Mouse (Mus musculus): Measurements from ENCODE around the gene Heph.
A peak's percentile ranks its signal among the peaks of the same experiment; 100 is the strongest.
"Not testable (repeated sequence)": the region's sequence is repeated elsewhere in the genome, so short reads cannot be mapped to it uniquely, and the experiment has no call there.

Heph gene

GRCm38 (mm10) chrX:96455149-96455548, at the start of gene Heph:
Gene Heph (plus strand): TSS chrX:96455359.
- DNase-seq (ENCODE audit: low read depth, low spot score): peak; percentile 1

DNA sequence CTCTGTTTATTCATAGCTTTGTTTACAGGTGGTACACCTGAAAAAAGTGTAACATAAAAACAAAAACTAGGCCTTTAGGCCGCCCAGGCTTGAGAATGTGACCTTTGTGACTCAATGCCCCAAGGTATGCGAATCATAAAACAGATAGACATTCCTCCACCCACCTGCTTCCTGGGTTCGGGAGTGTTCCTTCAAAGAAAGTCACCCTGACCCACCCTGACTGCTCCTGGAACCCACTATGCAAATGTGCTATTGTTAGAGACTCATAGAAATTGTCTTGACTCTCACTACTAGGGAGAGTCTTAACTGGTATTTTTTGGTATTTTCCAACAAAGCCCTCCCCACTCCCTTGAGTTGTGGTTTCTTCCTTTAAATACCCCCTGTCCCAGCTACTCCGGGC, 39.8 kb upstream of the Heph start:
- DNase-seq (ENCODE audit: low read depth, low spot score): not testable (repeated sequence)

DNA sequence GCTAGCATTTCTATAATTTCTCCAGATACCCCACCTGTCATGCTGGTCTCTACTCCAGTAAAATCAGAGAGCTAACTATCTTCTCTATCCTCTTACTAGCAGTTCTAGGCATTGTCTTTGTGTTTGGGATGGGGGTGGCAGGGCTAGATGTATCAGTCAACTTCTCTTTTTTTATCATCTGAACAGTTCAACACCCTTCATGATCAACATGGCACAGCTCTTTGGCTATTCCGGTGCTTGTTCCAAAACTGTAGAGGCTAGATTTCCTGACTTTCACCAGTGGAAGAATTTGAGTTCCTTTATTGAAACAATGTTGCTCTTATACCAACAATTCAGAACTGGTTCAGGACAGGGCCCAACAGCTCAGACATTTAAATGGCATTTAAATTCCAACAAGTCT, 38.2 kb upstream of the Heph start:
- DNase-seq (ENCODE audit: low read depth, low spot score): no peak

- no peak for DNase-seq (ENCODE audit: low read depth, low spot score)
Measured at GRCm38 (mm10) chrX:96417733-96418132, 37.4 kb upstream of the Heph start.

DNA sequence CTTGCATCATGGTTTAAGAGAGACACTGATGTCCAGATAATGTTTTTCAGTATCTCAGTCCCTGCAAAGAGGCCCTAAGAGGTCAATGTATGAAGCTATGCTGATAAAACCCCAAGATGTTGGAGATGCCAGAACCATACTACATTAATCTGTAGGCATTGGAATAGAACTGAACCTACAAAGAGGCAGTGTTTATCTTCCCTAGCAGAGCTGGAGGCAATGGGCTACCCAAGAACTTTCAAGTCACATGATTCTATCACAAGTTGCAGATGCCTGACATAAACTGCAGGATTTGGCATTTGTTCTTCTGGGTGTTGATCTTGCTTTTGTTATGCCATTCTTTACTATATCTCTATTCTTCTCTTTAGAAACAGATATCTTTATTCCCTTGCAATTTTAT, 35.8 kb upstream of the Heph start:
- no peak for DNase-seq (ENCODE audit: low read depth, low spot score)

DNA sequence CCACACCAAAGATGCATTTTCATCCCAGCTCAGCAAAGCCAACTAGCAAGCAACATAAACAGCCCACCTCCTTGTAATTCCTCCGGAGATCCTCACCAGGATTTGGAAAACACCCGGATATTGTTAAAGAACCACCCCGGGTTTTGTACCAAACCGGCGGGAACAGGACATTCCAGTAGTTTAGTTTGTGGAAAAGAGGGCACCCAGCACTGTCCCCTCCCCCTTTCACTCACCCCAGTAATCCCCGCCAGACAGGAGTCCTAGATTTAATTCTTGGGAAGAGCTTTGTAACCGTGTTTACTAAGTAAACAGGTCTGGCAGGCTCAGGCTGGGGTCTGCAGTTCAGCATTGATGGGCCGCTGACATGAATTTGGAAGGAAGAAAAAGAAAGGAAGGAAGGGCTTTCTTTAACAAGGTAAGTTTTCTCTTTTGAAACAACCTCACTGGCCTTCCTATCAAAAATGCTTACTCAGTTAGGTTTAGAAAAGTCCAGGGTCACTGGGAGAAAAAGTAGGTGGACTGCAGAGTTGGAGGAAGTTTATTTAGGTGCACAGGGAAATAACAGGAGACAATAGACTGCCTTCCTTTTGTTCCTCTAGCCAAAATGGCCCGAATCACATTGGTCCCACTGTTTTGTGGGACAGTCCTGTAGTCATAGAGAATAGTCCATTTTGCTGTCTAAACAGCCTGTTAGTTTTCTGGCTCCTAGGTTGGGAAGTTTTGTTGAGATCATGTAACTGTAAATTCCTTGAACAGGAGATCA, 1.2 kb downstream of the Heph start, which contains the start of gene Hsf3:
Gene Hsf3 (minus strand): TSS at position 94 of the 763 bp plus-strand sequence.
- peak; percentile 62 for DNase-seq (ENCODE audit: low read depth, low spot score)

DNA sequence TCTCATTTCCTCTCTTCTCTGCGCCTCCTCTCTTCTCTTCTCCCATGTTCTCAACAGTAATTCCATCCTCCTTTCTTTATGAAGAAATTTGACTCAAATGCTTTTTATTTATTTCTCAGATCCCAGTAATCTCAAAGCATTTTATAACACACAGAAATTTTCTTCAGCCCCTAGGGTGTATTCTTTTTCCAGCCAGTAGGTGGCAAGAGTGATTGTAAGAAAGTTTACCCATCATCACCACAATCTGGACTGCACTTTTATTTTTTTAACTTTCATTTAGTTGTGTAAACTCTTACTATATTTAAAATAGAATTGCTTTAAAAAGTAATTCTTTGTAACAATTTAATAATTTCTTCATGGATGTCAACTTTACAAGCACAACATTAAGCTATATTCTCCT, 46.4 kb downstream of the Heph start:
- peak; percentile 46 for DNase-seq (ENCODE audit: low read depth, low spot score)
